Mouse (Mus musculus): ENCODE measurements around the gene Wdr82.

DNA sequence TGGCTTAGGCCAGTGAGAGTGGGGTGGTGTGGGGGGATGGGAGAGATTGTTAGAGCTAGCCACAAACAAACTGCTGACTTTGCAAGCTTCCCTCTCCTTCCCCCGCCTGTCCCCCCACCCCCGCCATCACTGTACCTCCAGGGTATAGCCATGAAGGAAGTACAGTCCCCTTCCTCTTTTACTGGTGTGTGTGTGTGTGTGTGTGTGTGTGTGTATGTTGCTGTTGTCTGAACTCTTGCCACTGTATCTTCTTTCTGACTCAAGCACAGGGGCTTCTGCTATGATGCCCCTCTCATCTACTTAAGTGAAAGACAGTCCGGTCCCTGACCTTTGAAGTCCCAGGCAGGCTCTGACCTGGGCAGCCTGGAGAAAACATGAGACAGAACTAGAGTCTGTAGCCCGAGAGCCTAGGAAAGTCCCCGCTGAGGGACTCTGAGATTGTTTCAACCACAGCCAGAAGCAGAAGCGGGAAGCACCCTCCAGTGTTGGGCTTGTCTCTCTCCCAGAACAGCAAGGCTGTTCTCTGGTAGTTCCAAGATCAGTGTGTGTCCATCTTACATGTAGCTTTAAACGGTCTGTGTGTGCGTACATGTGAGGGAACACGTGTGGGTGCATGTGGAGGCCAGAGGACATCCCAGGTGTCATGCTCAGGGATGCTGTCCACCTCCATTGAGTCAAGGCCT, 59.5 kb downstream of the Wdr82 start:
- TF ChIP-seq CTCF (IDR thresholded peaks at IDR 0.05; ENCODE audit: low read depth) (no peak), EP300 (IDR thresholded peaks at IDR 0.05; ENCODE audit: low read depth) (no peak)

Data from heart, postnatal 0 days (tissue).